Mouse (Mus musculus) limb, embryonic 15.5 days (tissue): ENCODE results near the gene Ppp2r3a. TPM values are rescaled to one million over a fixed set of nuclear protein-coding genes. Genes with fewer than 3 reads are reported as not detected.

Experiments used
- ATAC-seq: fragments of 200-750 bp; cut with Nextera tagmentation; 2 replicates; pipeline ENCODE4 v1.8.0; 2017; ENCODE audit warnings: low read depth, moderate TSS enrichment; ENCODE audit not compliant: insufficient number of reproducible peaks, low FRiP score, low TSS enrichment
- H3K27ac ChIP-seq: fragments of 300-500 bp; sonication (generic); 2 replicates; pipeline ENCODE4 v1.5.1; 2015; ENCODE audit warnings: moderate library complexity, mild to moderate bottlenecking, inconsistent platforms
- H3K27me3 ChIP-seq: fragments of 300-500 bp; sonication (generic); 2 replicates; pipeline ENCODE4 v1.6.1; 2015; ENCODE audit warnings: inconsistent platforms
- H3K36me3 ChIP-seq: fragments of 300-500 bp; sonication (generic); 2 replicates; pipeline ENCODE4 v1.6.1; 2015; ENCODE audit warnings: inconsistent platforms
- H3K4me1 ChIP-seq: fragments of 300-500 bp; sonication (generic); 2 replicates; pipeline ENCODE4 v1.6.1; 2015; ENCODE audit warnings: inconsistent platforms
- H3K4me2 ChIP-seq: fragments of 300-500 bp; sonication (generic); 2 replicates; pipeline ENCODE4 v1.6.1; 2015; ENCODE audit warnings: mild to moderate bottlenecking, inconsistent platforms
- H3K4me3 ChIP-seq: fragments of 300-500 bp; sonication (generic); 2 replicates; pipeline ENCODE4 v1.5.1; 2015; ENCODE audit warnings: mild to moderate bottlenecking, inconsistent platforms
- H3K9ac ChIP-seq: fragments of 300-500 bp; sonication (generic); 2 replicates; pipeline ENCODE4 v1.6.1; 2015; ENCODE audit warnings: inconsistent platforms
- H3K9me3 ChIP-seq: fragments of 300-500 bp; sonication (generic); 2 replicates; pipeline ENCODE4 v1.6.1; 2016; ENCODE audit warnings: inconsistent platforms
- WGBS: fragments of 180-500 bp; shearing (Covaris S2); methylation state at CpG from one replicate; pipeline ENCODE4 v1.1.7; 2015; 5-methylcytosine and 5-hydroxymethylcytosine counted together
- polyA plus RNA-seq: library from polyadenylated mRNA; unstranded; fragments of >200 nt; fragmentation: Nextera tagmentation; extraction: Ambion mirVana; gene quantifications from 2 replicates; pipeline ENCODE4 v1.2.1, GENCODE M21; 2015

Ppp2r3a gene
- polyA plus RNA-seq, 1 experiment from 2014 or later: 17.3 TPM

- Histone ChIP-seq H3K36me3 (peaks cover 10% of the 10 kb centered on the region; the same call in 1 of the 2 replicates), H3K4me3 (no peak overlapping the region), H3K27ac (no peak overlapping the region), H3K4me1 (no peaks in the 10 kb centered on the region), H3K27me3 (no peaks in the 10 kb centered on the region), H3K9ac (no peak overlapping the region), H3K9me3 (no peaks in the 10 kb centered on the region), H3K4me2 (no peak overlapping the region)
- WGBS: 86% methylated on average over 8 of the region's 8 CpGs
- ATAC-seq: no peak
Observed at GRCm38 (mm10) chr9:101114182-101114884, 137.3 kb downstream of the Ppp2r3a start.

- Histone ChIP-seq H3K27me3 (no peaks in the 10 kb centered on the region), H3K9ac (no peak overlapping the region), H3K4me3 (no peak overlapping the region), H3K27ac (no peak overlapping the region), H3K36me3 (peaks cover 10% of the 10 kb centered on the region; the same call in 1 of the 2 replicates), H3K9me3 (no peaks in the 10 kb centered on the region), H3K4me1 (no peaks in the 10 kb centered on the region), H3K4me2 (no peak overlapping the region)
- WGBS: 80% methylated on average over 4 of the region's 4 CpGs
- no peak for ATAC-seq
Observed at GRCm38 (mm10) chr9:101113317-101113716, 138.3 kb downstream of the Ppp2r3a start.

DNA sequence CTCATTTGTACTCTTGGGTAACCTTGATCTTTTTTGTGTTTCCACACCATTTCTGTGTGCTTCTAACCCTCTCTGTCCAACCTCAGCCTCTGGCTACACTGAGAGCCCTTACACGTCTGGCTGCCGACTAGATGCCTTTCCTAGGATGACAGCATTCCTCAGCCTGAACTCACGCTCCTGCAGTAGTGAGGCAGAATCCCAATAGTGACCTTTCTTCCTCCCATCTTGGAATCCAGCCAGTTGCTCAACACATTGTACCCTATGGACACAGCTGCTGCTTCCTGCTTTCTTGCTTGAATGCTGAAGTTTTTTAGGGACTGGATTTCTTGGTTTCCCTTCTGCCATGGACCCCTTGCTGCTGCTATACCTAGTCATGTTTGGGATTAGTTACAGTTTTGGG is 141.6 kb downstream of the Ppp2r3a start:
- Histone ChIP-seq H3K9me3 (no peaks in the 10 kb centered on the region), H3K4me1 (no peaks in the 10 kb centered on the region), H3K27ac (no peak overlapping the region), H3K4me3 (no peak overlapping the region), H3K9ac (no peak overlapping the region), H3K27me3 (no peaks in the 10 kb centered on the region), H3K4me2 (no peak overlapping the region), H3K36me3 (peaks cover 7% of the 10 kb centered on the region)
- 30% methylated on average over 3 of the region's 3 CpGs for WGBS
- no peak for ATAC-seq

GRCm38 (mm10) chr9:101107386-101107785 is 144.2 kb downstream of the Ppp2r3a start:
- no peak overlapping the region for H3K27ac ChIP-seq
- no peak for ATAC-seq
- no peak overlapping the region for H3K4me3 ChIP-seq
- H3K4me1 ChIP-seq: no peaks in the 10 kb centered on the region
- no peaks in the 10 kb centered on the region for H3K9me3 ChIP-seq
- H3K4me2 ChIP-seq: no peak overlapping the region
- 70% methylated on average over 3 of the region's 3 CpGs for WGBS
- no peaks in the 10 kb centered on the region for H3K27me3 ChIP-seq
- no peak overlapping the region for H3K9ac ChIP-seq
- peaks cover 11% of the 10 kb centered on the region for H3K36me3 ChIP-seq

GRCm38 (mm10) chr9:101105735-101106134 is 145.9 kb downstream of the Ppp2r3a start:
- no peak for ATAC-seq
- no peaks in the 10 kb centered on the region for H3K9me3 ChIP-seq
- no peak overlapping the region for H3K4me2 ChIP-seq
- no peak overlapping the region for H3K27ac ChIP-seq
- no peaks in the 10 kb centered on the region for H3K4me1 ChIP-seq
- H3K27me3 ChIP-seq: no peaks in the 10 kb centered on the region
- no peak overlapping the region for H3K9ac ChIP-seq
- 89% methylated on average over 6 of the region's 6 CpGs for WGBS
- H3K36me3 ChIP-seq: peaks cover 24% of the 10 kb centered on the region
- no peak overlapping the region for H3K4me3 ChIP-seq

DNA sequence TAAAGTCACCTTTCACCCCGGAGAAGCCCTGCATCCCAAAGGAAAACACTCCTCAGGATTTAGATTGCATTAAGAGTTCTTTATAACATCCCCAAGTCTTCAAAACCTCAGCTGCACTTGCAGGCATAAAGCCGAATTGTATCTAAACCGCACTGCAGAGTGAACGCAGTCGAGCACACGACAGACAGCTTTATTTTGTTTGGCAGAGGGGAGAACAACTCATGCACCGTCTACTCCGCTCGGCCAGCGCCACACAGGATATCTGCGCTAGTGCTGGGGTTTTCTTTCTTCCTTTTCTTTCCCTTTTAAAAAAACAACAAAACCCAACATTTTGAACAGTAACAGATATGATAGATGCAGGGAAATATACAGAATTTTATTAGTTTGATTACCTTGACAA is 146.7 kb downstream of the Ppp2r3a start:
- no peak for ATAC-seq
- H3K4me2 ChIP-seq: no peak overlapping the region
- H3K27me3 ChIP-seq: no peaks in the 10 kb centered on the region
- 79% methylated on average over 11 of the region's 11 CpGs for WGBS
- peaks cover 27% of the 10 kb centered on the region for H3K36me3 ChIP-seq
- H3K4me1 ChIP-seq: no peaks in the 10 kb centered on the region
- no peak overlapping the region for H3K27ac ChIP-seq
- H3K9me3 ChIP-seq: no peaks in the 10 kb centered on the region
- no peak overlapping the region for H3K9ac ChIP-seq
- H3K4me3 ChIP-seq: no peak overlapping the region

DNA sequence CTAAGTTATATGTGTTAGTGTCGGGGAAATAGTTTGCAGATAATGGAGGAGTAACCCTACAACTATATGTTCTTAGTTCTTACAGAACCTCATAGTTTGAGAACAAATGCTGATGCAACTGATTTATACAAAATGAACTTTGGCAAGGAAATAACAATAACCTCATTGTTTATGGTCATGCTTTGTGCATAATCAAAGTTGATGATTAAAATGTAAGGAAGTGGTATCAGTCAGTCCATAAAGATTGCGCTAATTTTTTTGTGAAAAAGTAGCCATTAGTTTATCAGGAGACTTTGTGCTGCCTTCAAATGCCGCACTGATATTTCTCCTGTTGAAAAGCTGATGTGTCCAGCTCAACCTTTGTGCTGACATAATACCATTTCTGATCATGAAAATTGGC is 149.3 kb downstream of the Ppp2r3a start:
- H3K36me3 ChIP-seq: peaks cover 22% of the 10 kb centered on the region
- WGBS: 95% methylated on average over 3 of the region's 3 CpGs
- H3K4me1 ChIP-seq: no peaks in the 10 kb centered on the region
- H3K9me3 ChIP-seq: no peaks in the 10 kb centered on the region
- H3K4me3 ChIP-seq: no peak overlapping the region
- no peak overlapping the region for H3K4me2 ChIP-seq
- ATAC-seq: no peak
- no peak overlapping the region for H3K9ac ChIP-seq
- H3K27me3 ChIP-seq: no peaks in the 10 kb centered on the region
- H3K27ac ChIP-seq: no peak overlapping the region

DNA sequence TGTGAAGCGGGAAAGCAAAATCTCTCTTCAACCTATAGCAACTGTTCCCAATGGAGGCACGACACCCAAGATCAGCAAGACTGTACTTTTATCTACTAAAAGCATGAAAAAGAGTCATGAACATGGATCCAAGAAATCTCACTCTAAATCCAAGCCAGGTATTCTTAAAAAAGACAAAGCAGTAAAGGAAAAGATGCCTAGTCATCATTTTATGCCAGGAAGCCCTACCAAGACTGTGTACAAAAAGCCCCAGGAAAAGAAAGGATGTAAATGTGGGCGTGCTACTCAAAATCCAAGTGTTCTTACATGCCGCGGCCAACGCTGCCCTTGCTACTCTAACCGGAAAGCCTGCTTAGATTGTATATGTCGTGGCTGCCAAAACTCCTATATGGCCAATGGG is 150.0 kb downstream of the Ppp2r3a start:
- 94% methylated on average over 8 of the region's 8 CpGs for WGBS
- no peaks in the 10 kb centered on the region for H3K4me1 ChIP-seq
- no peak overlapping the region for H3K4me3 ChIP-seq
- H3K9me3 ChIP-seq: no peaks in the 10 kb centered on the region
- no peak overlapping the region for H3K27ac ChIP-seq
- H3K36me3 ChIP-seq: peaks cover 22% of the 10 kb centered on the region
- H3K4me2 ChIP-seq: no peak overlapping the region
- ATAC-seq: no peak
- no peaks in the 10 kb centered on the region for H3K27me3 ChIP-seq
- no peak overlapping the region for H3K9ac ChIP-seq

DNA sequence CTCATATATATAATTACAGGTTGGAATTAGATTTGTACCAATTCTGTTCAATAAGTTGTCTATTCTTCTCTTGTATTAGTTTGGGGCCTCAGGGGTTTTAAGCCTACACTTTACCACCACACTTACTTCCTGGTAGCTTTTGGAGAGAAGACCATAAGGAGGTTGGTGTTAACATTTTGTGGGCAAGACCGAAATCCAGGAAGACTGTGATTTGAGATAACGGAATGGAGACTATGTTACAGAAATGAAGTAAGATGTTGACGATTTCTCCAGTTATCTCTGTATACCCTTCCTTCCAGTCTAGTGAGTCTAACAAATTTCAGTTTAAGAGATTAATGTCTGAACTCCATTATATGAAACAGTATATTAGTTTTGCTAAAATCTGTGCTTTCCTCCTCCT is 151.4 kb downstream of the Ppp2r3a start:
- Histone ChIP-seq H3K4me2 (no peak overlapping the region), H3K9ac (no peak overlapping the region), H3K27ac (no peak overlapping the region), H3K4me3 (no peak overlapping the region), H3K27me3 (no peaks in the 10 kb centered on the region), H3K4me1 (no peaks in the 10 kb centered on the region), H3K36me3 (peaks cover 19% of the 10 kb centered on the region), H3K9me3 (no peaks in the 10 kb centered on the region)
- WGBS: 81% methylated on average over 3 of the region's 3 CpGs
- ATAC-seq: no peak

GRCm38 (mm10) chr9:101099445-101099844 is 152.2 kb downstream of the Ppp2r3a start:
- H3K4me1 ChIP-seq: no peaks in the 10 kb centered on the region
- ATAC-seq: no peak
- H3K9me3 ChIP-seq: no peaks in the 10 kb centered on the region
- no peak overlapping the region for H3K27ac ChIP-seq
- H3K4me3 ChIP-seq: no peak overlapping the region
- H3K36me3 ChIP-seq: peaks cover 16% of the 10 kb centered on the region
- H3K9ac ChIP-seq: no peak overlapping the region
- WGBS: 66% methylated on average over 6 of the region's 6 CpGs
- H3K4me2 ChIP-seq: no peak overlapping the region
- H3K27me3 ChIP-seq: no peaks in the 10 kb centered on the region

DNA sequence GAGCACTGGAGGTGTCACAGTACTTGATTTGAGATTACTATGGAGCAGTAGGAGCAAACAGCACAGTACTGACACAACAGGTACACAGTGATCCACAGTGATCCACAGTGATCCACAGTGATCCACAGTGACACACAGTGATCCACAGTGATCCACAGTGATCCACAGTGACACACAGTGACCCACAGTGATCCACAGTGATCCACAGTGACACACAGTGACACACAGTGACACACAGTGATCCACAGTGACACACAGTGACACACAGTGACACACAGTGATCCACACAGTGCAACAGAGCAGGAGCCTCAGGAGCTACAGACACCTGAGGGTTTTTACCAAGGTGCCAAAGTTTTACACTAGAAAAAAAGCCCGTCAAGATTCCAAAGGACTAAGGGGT is 154.1 kb downstream of the Ppp2r3a start:
- H3K27me3 ChIP-seq: no peaks in the 10 kb centered on the region
- WGBS: 65% methylated on average over 1 of the region's 1 CpGs
- H3K9me3 ChIP-seq: no peaks in the 10 kb centered on the region
- no peak for ATAC-seq
- H3K4me3 ChIP-seq: no peak overlapping the region
- no peaks in the 10 kb centered on the region for H3K4me1 ChIP-seq
- no peak overlapping the region for H3K9ac ChIP-seq
- H3K27ac ChIP-seq: no peak overlapping the region
- H3K36me3 ChIP-seq: peaks cover 16% of the 10 kb centered on the region
- H3K4me2 ChIP-seq: no peak overlapping the region

DNA sequence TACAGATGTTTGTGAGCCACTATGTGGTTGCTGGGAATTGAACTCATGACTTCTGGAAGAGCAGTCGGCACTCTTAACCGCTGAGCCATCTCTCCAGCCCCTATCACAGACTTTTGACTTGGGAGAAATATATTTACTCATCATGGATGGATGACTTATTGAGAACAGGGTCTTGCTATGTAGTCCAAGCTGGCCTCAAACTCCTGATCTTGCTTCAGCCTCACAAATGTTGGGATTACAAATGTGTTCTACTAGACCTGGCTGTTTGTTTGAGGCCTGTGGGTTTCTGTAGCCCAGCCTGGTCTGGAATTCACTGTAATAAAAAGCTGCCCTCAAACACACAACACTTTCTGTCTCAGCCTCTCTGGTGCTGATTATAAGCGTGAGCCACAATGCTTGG is 155.1 kb downstream of the Ppp2r3a start:
- Histone ChIP-seq H3K4me2 (no peak overlapping the region), H3K4me3 (no peak overlapping the region), H3K27ac (no peak overlapping the region), H3K4me1 (no peaks in the 10 kb centered on the region), H3K9ac (no peak overlapping the region), H3K27me3 (no peaks in the 10 kb centered on the region), H3K9me3 (no peaks in the 10 kb centered on the region), H3K36me3 (peaks cover 10% of the 10 kb centered on the region)
- 94% methylated on average over 3 of the region's 3 CpGs for WGBS
- no peak for ATAC-seq

GRCm38 (mm10) chr9:101095425-101095824 is 156.2 kb downstream of the Ppp2r3a start:
- 97% methylated on average over 4 of the region's 4 CpGs for WGBS

More at GRCm38 (mm10) chr9:101095425-101095824, 156.2 kb downstream of the Ppp2r3a start:
- ATAC-seq: no peak
- Histone ChIP-seq H3K4me3 (no peak overlapping the region), H3K27ac (no peak overlapping the region), H3K36me3 (no peaks in the 10 kb centered on the region), H3K27me3 (no peaks in the 10 kb centered on the region), H3K9me3 (no peaks in the 10 kb centered on the region), H3K4me1 (no peaks in the 10 kb centered on the region), H3K4me2 (no peak overlapping the region), H3K9ac (no peak overlapping the region)
